ENCODE assay signal across 28 mouse cellular contexts in genomic region chr11:8510294-8510693, GRCm38 (mm10).
DNase-seq lines count a peak whose midpoint lies in the region; ATAC-seq and TF ChIP-seq lines count a peak whose summit lies in the region.
"Had no signal": no experiment of that assay in that cellular context is flagged by ENCODE, and none has a peak within 500 bp of the region (broad histone marks: within the 10 kb centered on the region; RNA-seq: fewer than 3 reads in every experiment).

No protein-coding gene starts in this region.

- WGBS in intestine, postnatal 0 days: 43% methylated on average over 2 of the region's 2 CpGs
- WGBS in liver, embryonic 16.5 days (ENCODE audit: insufficient replicate concordance): 58% methylated on average over 2 of the region's 2 CpGs
- 65% methylated on average over 2 of the region's 2 CpGs for WGBS in stomach, postnatal 0 days
- 67% methylated on average over 2 of the region's 2 CpGs for WGBS in hindbrain, embryonic 12.5 days

- no peak overlapping the region for H3K4me3 ChIP-seq in intestine, postnatal 0 days (ENCODE audit: low read depth, low read length)
- no peak overlapping the region for H3K4me3 ChIP-seq in liver, embryonic 16.5 days (ENCODE audit: low read depth, low read length)
- H3K4me3 ChIP-seq in stomach, postnatal 0 days (ENCODE audit: low read depth, low read length): no peak overlapping the region
- no peak overlapping the region for H3K4me3 ChIP-seq in hindbrain, embryonic 12.5 days
- H3K4me3 ChIP-seq: erythroblast, embryonic 14.5 days; gastrocnemius, adult 2 months; heart, embryonic 13.5 days; hindbrain, embryonic 10.5 days; limb, embryonic 10.5 days; limb, embryonic 15.5 days had no signal

- no peaks in the 10 kb centered on the region for H3K9me3 ChIP-seq in intestine, postnatal 0 days (ENCODE audit: control insufficient read depth)
- H3K9me3 ChIP-seq in liver, embryonic 16.5 days (replicated peaks; ENCODE audit: control insufficient read depth, low read length): no peaks in the 10 kb centered on the region
- H3K9me3 ChIP-seq in stomach, postnatal 0 days (ENCODE audit: control insufficient read depth, low read length): no peaks in the 10 kb centered on the region
- H3K9me3 ChIP-seq in hindbrain, embryonic 12.5 days (replicated peaks): no peaks in the 10 kb centered on the region
- H3K9me3 ChIP-seq: heart, embryonic 13.5 days; hindbrain, embryonic 10.5 days; limb, embryonic 10.5 days; limb, embryonic 15.5 days had no signal

- peaks cover 31% of the 10 kb centered on the region for H3K36me3 ChIP-seq in intestine, postnatal 0 days (ENCODE audit: control insufficient read depth, insufficient read depth)
- no peaks in the 10 kb centered on the region for H3K36me3 ChIP-seq in liver, embryonic 16.5 days (ENCODE audit: control insufficient read depth, insufficient read depth)
- H3K36me3 ChIP-seq in stomach, postnatal 0 days (ENCODE audit: control insufficient read depth, insufficient read depth, low read length): no peaks in the 10 kb centered on the region
- 0 out of 2 replicates have a peak, but pooled peaks cover 3% of the 10 kb centered on the region for H3K36me3 ChIP-seq in hindbrain, embryonic 12.5 days
- H3K36me3 ChIP-seq: hindbrain, embryonic 10.5 days had no signal

- intact Hi-C loops in heart, postnatal 10 days (cut with DNase I): loop anchor here (5.0 kb wide), 1 partner anchor 43 kb away; no protein-coding TSS in a partner anchor

- no peaks in the 10 kb centered on the region for H3K27me3 ChIP-seq in intestine, postnatal 0 days (replicated peaks; ENCODE audit: control insufficient read depth, insufficient read depth, low read length)
- H3K27me3 ChIP-seq in liver, embryonic 16.5 days (ENCODE audit: control insufficient read depth, insufficient read depth, low read depth, low read length): no peaks in the 10 kb centered on the region
- H3K27me3 ChIP-seq in stomach, postnatal 0 days (ENCODE audit: control insufficient read depth, insufficient read depth, low read length): no peaks in the 10 kb centered on the region
- H3K27me3 ChIP-seq in hindbrain, embryonic 12.5 days: no peaks in the 10 kb centered on the region
- H3K27me3 ChIP-seq: heart, embryonic 13.5 days; limb, embryonic 15.5 days had no signal

- ATAC-seq in intestine, postnatal 0 days: peak; percentile 93
- peak; percentile 80 for ATAC-seq in liver, embryonic 16.5 days (ENCODE audit: low read depth)
- ATAC-seq in stomach, postnatal 0 days (ENCODE audit: low FRiP score, low TSS enrichment): peak; percentile 86
- no peak for ATAC-seq in hindbrain, embryonic 12.5 days (ENCODE audit: low FRiP score)
- ATAC-seq: activated CD4-positive, CD25-positive, alpha-beta regulatory T cell, adult 4 months; forebrain, embryonic 16.5 days; hindbrain, postnatal 0 days; midbrain, embryonic 16.5 days had no signal

- peak overlapping the region; percentile 51 for H3K27ac ChIP-seq in intestine, postnatal 0 days (ENCODE audit: low read depth, low read length)
- no peak overlapping the region for H3K27ac ChIP-seq in liver, embryonic 16.5 days (ENCODE audit: low read length)
- H3K27ac ChIP-seq in stomach, postnatal 0 days (replicated peaks): peak overlapping the region; percentile 76
- no peak overlapping the region for H3K27ac ChIP-seq in hindbrain, embryonic 12.5 days
- H3K27ac ChIP-seq: gastrocnemius, adult 2 months; heart, embryonic 13.5 days; hindbrain, embryonic 10.5 days; hindbrain, postnatal 0 days; limb, embryonic 10.5 days; limb, embryonic 15.5 days had no signal

- H3K4me1 ChIP-seq in intestine, postnatal 0 days (replicated peaks; ENCODE audit: control insufficient read depth, insufficient read depth, low read length): peaks cover 16% of the 10 kb centered on the region
- no peaks in the 10 kb centered on the region for H3K4me1 ChIP-seq in liver, embryonic 16.5 days (ENCODE audit: control insufficient read depth, low read depth, low read length)
- peaks cover 13% of the 10 kb centered on the region for H3K4me1 ChIP-seq in stomach, postnatal 0 days (replicated peaks; ENCODE audit: control insufficient read depth, insufficient read depth)
- H3K4me1 ChIP-seq in hindbrain, embryonic 12.5 days: no peaks in the 10 kb centered on the region
- H3K4me1 ChIP-seq: hindbrain, embryonic 10.5 days; limb, embryonic 10.5 days had no signal

- DNase-seq in heart, adult 11 months: peak; percentile 68
- no peak for DNase-seq in heart, postnatal 10 days
- peak; percentile 53 for DNase-seq in stomach, postnatal 0 days (ENCODE audit: low spot score)
- DNase-seq in thymus, postnatal 0 days (ENCODE audit: low spot score): no peak
- DNase-seq: cerebellum, adult 2 months; cerebellum, postnatal 14 days; gastrocnemius, adult 2 months; gastrocnemius, postnatal 36 days; heart, postnatal 14 days; kidney, adult 11 months; kidney, postnatal 36 days; lung, postnatal 36 days; right cerebral cortex, adult 18-20 months; thymus, adult 2 months; thymus, postnatal 4 days had no signal

- H3K4me2 ChIP-seq in intestine, postnatal 0 days (replicated peaks; ENCODE audit: low read depth): no peak overlapping the region; the same call in 1 of the 2 replicates
- H3K4me2 ChIP-seq in liver, embryonic 16.5 days (ENCODE audit: low read depth, low read length): no peak overlapping the region
- H3K4me2 ChIP-seq in stomach, postnatal 0 days (replicated peaks; ENCODE audit: low read depth): no peak overlapping the region
- H3K4me2 ChIP-seq in hindbrain, embryonic 12.5 days (replicated peaks): no peak overlapping the region
- H3K4me2 ChIP-seq: heart, embryonic 13.5 days; limb, embryonic 15.5 days; midbrain, embryonic 11.5 days had no signal

- H3K9ac ChIP-seq in intestine, postnatal 0 days (ENCODE audit: low read depth, low read length): no peak overlapping the region
- H3K9ac ChIP-seq in liver, embryonic 16.5 days (ENCODE audit: low read depth, low read length): no peak overlapping the region
- H3K9ac ChIP-seq in stomach, postnatal 0 days (ENCODE audit: low read length): no peak overlapping the region
- H3K9ac ChIP-seq in hindbrain, embryonic 12.5 days: no peak overlapping the region
- H3K9ac ChIP-seq: heart, embryonic 13.5 days; limb, embryonic 15.5 days had no signal

- peak; percentile 22 for TF ChIP-seq EP300 in stomach, postnatal 0 days (optimal IDR thresholded peaks at IDR 0.05)

- no peak for TF ChIP-seq CTCF in intestine, postnatal 0 days (IDR thresholded peaks at IDR 0.05; ENCODE audit: low read depth)
- no peak for TF ChIP-seq CTCF in stomach, postnatal 0 days (IDR thresholded peaks at IDR 0.05; ENCODE audit: low read depth)

Comparison
In these comparisons a context has a peak if more than half of its experiments do, and no peak if none do; other contexts are left out.
1. DNase-seq: peak in heart, adult 11 months (single experiment) and stomach, postnatal 0 days (single experiment); none in heart, postnatal 10 days (0 of 2) and thymus, postnatal 0 days (single experiment).
2. H3K27ac ChIP-seq: peak in intestine, postnatal 0 days (single experiment) and stomach, postnatal 0 days (single experiment); none in liver, embryonic 16.5 days (single experiment) and hindbrain, embryonic 12.5 days (single experiment).